Mouse (Mus musculus): ENCODE measurements around the gene Fbxw8.

Gene Fbxw8

DNA sequence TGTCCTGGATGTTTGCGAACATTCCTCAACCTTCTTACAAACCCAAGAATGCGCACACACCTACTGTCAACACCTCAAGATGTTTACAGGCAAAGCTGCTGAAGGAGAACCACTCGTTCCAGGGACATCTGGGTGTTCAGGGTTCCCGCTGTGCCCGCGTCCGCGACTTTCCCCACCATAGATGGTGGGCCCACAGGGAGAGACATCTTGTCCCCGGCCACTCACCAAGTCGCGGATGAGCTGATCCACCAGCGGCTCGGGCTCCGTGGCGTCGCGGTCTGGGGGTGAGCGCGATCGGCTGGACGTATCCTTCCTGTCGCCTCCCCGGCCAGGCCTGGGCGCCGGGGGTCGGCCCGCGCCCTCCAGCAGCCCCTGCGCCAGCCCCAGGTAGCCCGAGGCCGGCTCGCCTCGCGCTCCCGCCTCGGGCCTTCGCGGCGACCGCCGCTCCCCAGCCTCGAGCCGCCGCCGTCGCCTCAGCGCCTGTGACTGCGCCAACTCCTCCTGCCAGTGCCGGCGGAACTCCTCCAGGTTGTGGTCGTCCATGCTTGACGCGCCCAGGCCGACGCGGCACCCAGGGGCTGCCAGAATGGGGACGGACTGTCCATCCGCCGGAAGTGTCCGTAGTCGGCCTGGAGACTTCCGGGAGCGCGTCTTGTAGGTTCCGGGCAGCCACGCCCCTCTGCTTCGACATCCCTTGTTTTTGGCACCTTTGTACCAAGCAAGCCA, at the start of gene Fbxw8:
Fbxw8 (minus strand) TSS at position 626 of the 726 bp plus-strand sequence.
- peak; percentile 62 for DNase-seq (ENCODE audit: low spot score)

DNA sequence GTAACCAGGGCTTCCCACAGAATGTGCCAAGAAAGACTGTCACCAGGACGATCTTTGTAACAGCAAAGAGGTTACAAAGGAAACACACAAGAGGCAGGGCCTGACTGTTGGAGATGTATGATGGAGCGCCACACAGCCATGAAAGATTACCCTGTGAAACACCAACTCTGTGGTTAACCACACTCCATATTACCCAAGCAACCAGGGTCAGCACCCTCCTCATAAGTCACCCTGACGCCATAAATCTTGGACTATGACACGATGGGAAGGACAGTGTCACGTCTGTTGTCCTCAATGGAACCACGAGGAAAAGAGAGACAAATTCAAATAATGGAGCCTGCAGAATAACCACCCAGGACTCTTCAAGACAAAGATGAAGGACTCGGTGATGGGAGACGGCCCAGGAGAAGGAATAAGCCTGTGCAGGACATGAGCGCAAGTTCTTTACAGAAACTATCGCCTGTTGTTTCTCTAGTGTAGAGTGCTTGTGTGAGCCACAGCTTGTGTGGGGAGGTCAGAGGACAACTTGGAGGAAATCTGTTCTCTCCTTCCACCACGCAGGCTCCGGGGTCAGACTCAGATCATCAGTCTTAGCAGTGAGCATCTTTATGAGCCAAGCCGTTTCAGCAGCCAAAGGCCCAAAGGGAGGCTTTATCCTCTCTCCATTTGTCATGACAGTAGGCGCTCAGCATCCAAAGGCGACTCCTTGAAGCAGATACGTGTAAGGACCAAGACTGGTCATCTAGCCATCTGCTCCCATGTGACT, 49.6 kb upstream of the Fbxw8 start:
- DNase-seq (ENCODE audit: low spot score), result no peak

DNA sequence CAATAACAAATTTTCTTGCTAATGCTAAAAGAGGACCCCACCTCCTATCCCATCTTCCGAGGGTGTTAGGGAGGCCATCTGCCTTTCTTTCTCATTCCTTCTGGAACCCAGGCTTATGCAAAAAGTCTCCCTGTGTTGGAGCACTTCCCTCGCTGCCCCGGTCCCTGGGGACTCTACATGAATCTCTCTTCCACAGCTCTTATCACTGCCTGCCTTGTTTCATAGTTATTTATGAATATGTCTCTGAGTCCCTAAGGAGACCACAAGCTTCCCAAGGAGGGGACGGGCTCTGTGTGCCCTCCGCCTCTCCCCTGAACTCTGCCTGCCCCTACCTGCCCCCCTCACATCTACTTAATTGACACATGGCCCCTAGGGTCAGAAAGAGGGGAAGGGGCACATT, 44.4 kb upstream of the Fbxw8 start:
- no peak for DNase-seq (ENCODE audit: low spot score)

DNA sequence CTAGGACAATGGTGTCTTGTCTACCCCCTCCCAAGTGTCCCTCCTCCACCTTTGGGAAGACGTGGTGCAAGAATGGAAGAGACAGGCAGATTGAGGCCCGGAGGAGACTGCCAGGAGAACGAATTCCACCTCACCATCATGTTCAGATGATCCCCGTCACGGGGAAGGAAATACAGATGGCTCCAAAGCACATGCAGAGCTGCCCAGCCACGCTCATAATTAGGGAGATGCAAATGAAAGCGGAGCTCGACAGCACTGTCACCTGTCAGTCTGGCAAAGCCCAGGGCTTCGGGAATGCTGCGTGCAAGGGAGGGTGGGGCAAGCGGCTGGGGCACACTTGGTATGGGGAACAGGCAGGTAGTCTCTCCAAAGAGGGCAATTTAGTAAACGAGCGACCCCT, 42.2 kb upstream of the Fbxw8 start:
- no peak for DNase-seq (ENCODE audit: low spot score)

DNA sequence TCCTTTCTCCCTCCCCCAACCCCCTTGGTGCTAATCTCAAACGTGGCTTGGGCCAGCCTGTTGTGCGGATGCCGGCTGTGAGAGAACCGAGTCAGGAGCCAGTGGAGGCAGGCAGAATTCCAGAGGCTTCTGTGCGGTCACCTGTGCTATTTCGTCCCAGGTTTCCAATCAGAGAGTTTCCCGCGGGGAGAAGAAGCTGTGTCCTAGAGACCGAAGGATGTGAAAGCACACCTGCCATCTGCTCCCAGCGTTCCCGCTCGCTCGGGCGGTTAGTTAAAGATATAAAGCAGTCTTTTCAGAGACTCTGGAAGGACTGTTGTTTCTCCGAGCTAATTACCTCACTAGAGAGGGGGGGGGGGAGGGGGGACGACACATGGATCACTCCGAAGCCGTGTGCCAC, 37.0 kb upstream of the Fbxw8 start:
- no peak for DNase-seq (ENCODE audit: low spot score)

DNA sequence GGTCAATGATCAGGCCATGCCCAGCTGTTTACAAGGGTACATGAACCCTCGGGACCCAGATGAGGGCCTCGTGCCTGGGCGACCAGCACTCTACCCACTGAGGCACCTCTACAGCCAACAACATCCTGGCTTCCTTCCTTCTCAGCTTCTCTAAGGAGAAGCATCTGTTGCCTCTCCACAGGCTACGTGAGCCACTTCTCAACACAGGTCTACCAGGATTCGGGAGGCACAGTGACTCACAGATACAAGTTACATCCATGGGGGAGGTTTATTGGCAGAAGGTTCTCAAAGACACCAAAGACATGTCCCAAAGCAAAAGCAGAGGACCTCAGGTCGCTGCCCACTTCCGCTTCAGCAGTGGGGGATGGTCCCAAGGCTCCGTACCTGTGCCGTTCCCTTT, 35.2 kb upstream of the Fbxw8 start:
- DNase-seq (ENCODE audit: low spot score), result no peak

DNA sequence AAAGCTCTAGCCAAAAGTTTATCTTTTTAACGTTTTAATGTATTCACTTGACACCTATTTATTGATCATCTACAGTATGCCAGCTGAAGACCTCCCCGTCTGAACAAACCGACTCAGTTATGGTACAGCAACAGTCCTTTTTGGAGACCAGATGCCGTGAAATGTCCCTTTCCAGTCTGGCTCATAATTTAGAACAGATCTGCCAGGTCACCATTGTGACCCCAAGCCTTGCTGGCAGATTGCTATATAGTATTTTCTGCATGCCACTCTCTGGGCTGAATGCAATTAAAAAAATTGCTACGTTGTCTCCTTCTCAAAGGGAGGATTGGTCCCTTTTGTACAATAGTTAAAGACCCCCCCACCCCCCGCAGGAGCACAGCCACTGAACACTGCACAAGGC, 33.1 kb upstream of the Fbxw8 start:
- DNase-seq (ENCODE audit: low spot score), result no peak

DNA sequence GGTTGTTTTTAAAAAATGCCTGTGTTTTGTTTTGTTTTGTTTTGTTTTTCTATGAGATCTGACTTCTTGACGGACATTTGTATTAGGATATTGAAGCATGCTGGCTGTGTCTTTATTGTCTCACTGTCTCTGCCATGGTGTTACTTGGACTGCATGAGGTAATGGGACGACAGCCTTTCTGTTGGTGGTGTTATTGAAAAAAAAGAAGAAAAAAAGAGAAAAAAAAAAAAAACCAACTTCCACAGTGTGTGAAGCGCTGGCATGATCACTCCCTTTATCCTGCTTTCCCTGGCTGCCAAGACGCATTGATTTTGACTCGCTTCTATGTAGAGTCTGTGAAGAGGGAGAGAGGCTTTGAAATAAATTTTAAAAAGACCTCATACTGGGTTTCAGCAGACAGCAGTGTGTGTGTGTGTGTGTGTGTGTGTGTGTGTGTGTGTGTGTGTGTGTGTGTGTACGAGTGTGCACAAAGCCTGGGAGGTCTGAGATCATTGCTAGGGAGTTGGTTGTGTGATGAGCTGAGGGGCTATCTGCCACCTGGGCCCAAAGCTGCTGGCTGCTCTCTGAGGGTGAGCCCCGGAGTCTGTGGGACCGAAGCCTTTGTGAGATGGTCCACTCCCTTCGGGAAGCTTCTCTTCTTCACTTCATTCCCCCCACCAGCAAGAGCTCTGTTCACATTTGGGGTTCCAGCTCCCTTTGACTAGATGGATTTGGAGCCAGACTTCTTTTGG, 31.8 kb upstream of the Fbxw8 start:
- DNase-seq (ENCODE audit: low spot score), result no peak

DNA sequence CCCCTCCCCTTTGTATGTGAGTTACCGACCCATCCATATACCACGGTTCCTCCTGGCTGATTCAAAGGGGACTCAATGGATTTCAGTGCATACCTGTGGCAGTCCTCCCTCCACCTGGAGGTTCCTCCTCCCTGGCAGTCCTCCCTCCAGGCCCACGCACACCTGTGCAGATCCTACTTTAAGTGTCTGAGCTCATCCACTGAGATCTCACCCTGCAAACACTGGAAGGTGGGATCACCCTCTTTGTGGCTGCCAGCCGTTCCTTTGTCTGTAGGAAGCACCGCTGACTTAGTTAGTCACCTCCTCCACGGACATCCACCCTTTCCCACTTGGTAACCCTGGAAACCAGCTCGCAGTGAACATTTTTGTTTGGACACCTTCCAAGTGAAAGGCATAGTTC, 22.4 kb upstream of the Fbxw8 start:
- DNase-seq (ENCODE audit: low spot score), result no peak

DNA sequence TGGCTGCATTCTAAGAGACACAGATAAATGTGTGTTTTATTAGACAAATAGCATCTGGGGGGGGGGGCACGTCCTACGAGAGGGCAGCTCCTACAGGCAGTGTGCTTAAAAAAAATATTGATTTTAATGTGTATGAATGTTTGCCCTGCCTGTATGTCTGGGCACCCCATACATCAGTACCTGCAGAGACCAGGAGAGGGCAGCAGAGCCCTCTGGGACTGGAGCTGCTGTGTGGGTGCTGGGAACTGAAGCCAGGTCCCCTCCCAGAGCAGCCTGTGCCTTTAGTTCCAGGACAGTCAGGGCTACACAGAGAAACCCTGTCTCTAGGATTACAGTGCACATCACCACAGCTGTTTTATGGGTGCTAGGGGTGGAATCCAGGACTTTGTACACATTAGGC, 19.9 kb upstream of the Fbxw8 start:
- DNase-seq (ENCODE audit: low spot score), result no peak

DNA sequence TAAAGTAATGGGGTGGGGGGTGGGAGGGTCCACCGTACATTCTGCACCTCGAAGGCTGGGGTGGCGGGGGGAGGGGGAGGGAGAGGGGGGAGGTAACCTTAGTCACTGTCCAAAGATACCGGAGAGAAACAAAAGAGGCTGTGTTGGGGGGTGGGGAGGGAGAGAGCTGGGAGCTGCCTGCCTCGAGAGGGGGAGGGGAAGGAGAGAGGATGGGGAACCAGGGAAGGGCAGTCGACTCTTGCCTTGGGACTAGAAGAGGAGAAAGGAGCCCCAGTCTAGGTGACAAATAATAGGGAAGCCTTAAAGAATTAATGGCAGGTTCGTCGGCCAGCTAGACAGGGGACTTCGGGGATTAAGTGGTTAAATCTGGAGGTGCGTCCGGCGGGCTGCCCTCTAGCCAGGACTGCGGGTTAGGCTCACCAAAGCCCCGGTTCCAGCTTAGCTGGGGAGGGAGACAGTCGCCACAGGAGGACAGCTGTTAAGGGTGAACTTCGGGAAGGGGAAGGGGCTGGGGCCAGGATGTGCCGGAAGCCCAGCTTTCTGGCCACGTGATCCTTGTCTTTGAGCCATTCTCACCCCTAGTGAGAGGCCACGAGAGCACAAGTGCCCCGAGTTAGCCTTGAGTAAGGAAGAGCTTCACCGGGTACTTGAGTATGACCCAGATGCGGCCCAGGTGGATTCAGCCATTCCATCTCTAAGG, 19.2 kb upstream of the Fbxw8 start:
- no peak for DNase-seq (ENCODE audit: low spot score)

DNA sequence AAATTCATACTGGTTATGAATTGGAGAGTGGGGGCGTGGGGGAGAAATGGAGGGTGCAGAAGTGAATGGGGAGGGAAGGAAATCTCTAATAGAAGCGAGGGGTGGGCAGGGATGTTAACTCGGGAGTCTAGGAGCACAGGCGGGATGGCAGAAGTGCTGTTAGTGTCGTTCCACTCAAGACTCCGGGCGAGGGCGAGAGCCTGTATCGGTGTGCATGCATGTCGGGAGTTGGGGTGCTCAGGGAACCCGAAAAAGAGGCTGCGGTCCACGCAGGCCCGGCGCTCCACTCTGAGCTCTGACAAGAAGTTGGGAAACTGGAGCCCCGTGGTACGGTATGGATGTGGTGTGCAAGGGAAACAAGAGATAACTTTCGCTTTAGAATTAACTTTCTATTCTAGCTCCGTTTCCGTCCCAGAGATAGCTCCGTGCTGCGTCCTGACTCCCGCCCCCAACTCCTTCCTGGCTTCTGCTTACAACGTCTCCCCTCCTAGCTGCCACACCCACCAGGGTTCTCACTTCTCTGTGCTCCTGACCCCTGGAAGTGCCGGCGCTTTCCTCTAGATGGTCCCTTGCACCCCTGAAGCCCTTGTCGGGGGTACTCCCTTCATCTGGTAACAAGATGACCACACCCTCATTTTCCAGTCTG, 16.9 kb upstream of the Fbxw8 start:
- no peak for DNase-seq (ENCODE audit: low spot score)

DNA sequence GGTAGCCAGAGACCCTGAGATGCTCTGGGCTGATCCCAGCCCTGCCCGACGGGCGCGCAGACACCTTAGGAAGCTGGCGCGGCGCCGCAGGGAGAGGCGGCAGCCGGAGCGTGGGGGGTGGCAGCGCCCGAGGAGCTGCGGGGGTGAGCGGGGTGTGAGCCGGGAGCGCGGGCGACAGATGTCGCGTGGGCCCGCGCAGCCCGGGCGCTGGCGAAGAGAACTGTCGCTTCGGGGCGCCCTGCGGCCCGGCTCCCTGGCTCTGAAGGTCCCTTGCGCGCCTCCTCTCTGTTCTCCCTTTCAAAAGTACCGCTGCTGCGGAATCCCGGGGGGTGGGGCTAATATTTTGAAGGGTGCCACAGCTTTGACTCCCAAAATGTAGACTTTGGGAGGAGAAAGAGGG, 16.4 kb upstream of the Fbxw8 start:
- DNase-seq (ENCODE audit: low spot score), result peak; percentile 47

DNA sequence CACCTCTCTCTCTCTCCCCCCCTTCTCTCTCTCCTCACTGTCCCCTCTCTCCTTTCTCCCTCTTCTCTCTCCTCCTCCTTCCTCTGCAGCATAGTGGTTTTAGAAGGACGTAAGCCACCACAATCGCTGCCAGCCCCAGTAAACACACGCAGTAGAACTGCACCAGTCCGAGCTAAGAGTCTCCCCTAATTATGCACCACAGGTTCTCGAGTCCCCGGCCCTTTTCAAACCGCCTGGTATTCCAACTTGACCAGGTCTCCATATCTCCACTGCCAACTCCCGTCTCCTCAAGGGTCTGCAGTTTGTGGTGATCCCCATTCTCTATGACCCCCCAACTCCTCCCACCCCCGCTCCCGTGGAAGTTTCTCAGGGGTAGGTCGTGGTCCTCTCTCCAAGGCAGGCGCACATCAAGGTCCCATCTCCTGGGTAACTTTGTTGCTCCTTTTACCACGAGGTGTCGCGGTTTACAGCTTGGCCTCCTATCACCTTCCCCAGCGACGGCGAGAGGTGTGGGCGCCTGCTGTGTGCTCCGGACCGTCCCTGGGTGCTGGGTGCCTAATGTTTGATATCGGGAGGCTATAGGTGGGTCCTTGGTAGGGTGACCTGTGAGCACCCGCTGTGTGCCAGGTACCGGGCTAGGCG, 15.7 kb upstream of the Fbxw8 start:
- no peak for DNase-seq (ENCODE audit: low spot score)

DNA sequence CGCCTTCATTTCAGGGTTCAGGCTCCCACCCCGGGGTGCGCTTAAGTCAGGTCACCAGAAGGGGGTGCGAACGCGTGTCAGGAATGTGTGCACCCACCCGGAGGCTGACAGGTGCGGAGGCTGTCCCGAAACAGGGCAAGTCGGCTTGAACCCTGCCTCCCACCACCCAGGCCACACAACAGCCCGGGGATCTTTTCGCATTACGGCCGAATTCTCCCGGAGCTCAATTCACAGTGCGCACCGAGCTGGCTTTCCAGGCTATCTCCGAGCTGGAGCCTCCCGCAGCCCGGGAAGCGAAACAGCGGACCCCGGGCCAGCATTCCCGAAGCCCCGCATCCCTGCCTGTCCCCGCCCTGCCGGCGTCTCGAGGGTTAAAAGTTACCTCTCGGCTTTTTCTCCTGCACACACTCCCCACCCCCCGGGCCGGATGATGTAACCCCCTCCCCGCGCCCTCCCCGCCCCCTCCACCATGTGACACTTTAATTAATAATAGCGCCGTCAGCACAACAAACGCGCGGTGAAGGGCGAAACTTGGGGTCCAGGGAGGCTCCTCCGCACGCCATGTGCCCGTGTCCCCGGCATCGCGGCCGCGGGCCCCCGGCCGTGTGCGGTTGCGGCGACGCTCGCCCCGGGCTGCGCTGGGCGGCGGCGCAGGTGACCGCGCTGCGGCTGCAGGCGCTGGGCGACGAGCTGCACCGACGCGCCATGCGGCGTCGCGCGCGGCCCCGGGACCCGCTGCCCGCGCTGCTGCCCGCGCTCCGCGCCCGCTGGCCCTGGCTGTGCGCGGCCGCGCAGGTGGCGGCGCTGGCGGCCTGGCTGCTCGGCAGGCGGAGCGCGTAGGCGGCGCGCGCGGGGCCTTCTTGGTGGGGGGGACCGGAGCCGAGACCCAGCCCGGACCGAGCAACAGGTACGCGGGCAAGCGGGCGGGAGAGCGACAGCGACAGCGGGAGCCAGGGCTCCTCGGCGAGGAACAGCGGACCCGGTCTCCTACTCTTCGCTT, 14.3 kb upstream of the Fbxw8 start:
- DNase-seq (ENCODE audit: low spot score), result no peak

DNA sequence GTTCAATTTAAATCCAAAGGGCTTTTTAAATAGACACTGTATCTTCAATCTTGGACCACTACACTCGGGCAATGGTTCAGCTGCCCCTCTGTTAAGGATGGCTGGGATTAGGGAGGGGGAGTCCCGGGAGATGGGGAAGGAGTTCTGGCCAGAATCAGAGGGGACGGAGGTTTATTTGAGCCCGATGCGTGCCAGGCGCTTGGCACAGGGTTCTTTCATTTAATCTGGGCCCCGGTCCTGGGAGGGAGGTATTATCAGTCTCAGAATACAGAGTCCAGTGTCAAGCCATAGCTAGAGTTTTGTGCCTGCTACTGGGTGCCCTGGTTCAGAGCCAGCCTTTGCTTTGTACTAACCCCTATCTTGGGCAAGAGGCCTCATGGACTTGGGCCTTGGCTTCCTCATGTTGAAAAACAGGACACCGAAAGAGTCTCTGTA, 12.3 kb upstream of the Fbxw8 start:
- DNase-seq (ENCODE audit: low spot score), result no peak

DNA sequence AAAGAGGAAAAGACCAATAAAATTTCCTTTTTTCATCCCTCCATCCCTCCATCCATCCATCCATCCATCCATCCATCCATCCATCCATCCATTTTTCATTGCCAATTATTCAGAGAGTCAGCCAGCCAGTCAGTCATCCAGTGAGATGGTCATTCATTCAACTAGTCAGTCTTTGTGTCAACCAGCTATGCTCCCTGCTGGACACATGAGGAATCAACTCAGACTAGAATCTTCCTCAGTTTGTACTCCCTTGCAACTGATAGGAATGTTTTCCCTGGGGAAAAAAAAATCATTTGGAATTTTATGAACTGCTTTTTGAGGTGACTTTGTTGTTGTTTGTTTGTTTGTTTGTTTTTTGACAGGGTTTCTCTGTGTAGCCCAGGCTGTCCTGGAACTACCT, 10.2 kb upstream of the Fbxw8 start:
- no peak for DNase-seq (ENCODE audit: low spot score)

DNA sequence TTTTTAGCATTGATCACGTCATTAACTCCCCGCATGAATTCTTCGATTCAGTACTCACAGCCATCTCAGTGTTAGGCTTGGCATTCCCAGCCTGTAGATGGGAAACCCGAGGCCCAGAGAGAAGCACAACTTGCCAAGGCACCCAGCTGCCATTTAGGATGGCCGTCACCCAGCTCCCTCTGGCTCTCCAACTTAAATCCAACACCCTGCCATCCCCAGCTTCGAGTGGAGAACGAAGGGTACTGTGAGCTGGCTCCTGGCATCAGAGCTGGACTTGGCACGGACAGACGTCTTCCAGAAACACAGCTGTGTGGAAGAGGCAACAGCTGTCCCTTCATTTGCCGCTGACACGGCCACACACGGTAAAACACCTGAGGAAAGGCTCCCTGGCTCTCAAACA, 9.3 kb upstream of the Fbxw8 start, which contains the start of gene Hrk:
Hrk (plus strand) TSS at position 68 of the 400 bp plus-strand sequence.
- no peak for DNase-seq (ENCODE audit: low spot score)

DNA sequence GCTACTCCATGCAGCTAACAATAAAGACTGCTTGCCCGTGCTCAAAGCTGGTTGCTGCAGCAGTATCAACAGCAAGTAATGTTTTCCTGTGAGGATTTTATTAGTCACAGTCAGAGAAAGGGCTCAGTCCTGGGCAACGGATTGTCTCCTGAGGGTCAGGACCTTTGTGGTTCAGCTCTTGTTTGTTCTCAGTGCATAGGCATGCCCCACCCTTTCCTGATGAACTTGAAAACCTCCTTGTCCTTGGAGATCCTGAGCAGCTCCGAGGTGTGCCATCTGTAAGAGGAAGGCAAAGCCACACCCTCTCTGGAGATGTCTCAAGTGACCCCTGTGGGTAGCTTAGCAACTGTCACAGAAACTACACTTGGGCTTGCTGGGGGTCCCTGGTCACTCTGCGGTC, 5.4 kb upstream of the Fbxw8 start:
- DNase-seq (ENCODE audit: low spot score), result no peak

DNA sequence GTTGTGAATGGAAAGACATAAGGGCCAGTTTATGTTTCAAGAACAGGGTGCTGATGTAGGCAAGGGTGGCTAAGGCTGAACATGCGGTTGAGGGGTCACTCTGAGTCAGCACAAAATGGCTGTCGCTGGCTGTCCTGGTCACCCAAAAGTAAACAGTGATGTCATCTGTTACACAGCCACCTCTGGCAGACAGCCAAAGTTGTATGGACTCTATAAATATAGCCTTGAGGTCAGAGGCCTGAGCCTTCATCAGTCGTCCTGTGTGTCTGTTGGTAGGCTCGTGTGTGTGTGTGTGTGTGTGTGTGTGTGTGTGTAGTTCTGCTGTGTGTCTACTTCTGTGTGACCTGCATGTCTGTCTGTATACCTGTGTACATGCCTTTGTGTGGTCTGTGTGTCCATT, 1.7 kb upstream of the Fbxw8 start:
- no peak for DNase-seq (ENCODE audit: low spot score)
